26 mouse cellular contexts compared by ENCODE assay signal in genomic region chr11:84426633-84426998, GRCm38 (mm10).
DNase-seq lines count a peak whose midpoint lies in the region; ATAC-seq lines count a peak whose summit lies in the region.
"Had no signal": no experiment of that assay in that cellular context is flagged by ENCODE, and none has a peak within 500 bp of the region (broad histone marks: within the 10 kb centered on the region; RNA-seq: fewer than 3 reads in every experiment).

No protein-coding gene starts in this region.

- no peaks in the 10 kb centered on the region for H3K27me3 ChIP-seq in hindbrain, embryonic 14.5 days (ENCODE audit: control insufficient read depth, insufficient read depth, low read length)
- H3K27me3 ChIP-seq in hindbrain, embryonic 10.5 days (ENCODE audit: insufficient read depth, poor library complexity, severe bottlenecking) = no peaks in the 10 kb centered on the region
- H3K27me3 ChIP-seq in neural tube, embryonic 13.5 days = no peaks in the 10 kb centered on the region
- no peaks in the 10 kb centered on the region for H3K27me3 ChIP-seq in neural tube, embryonic 15.5 days (replicated peaks)
- H3K27me3 ChIP-seq: CH12.LX; forebrain, embryonic 13.5 days; heart, embryonic 12.5 days; heart, embryonic 15.5 days; Patski had no signal

- H3K27ac ChIP-seq in hindbrain, embryonic 14.5 days = peak overlapping the region; percentile 32; the same call in 1 of the 2 replicates
- H3K27ac ChIP-seq in hindbrain, embryonic 10.5 days = no peak overlapping the region
- peak overlapping the region; percentile 52; the same call in 1 of the 2 replicates for H3K27ac ChIP-seq in neural tube, embryonic 13.5 days (replicated peaks)
- H3K27ac ChIP-seq in neural tube, embryonic 15.5 days (replicated peaks) = peak overlapping the region; percentile 48
- H3K27ac ChIP-seq: forebrain, embryonic 10.5 days; forebrain, embryonic 13.5 days; gastrocnemius, adult 2 months; heart, embryonic 15.5 days had no signal

- no peak overlapping the region for H3K4me3 ChIP-seq in hindbrain, embryonic 14.5 days (replicated peaks; ENCODE audit: low read length)
- no peak overlapping the region for H3K4me3 ChIP-seq in hindbrain, embryonic 10.5 days
- no peak overlapping the region for H3K4me3 ChIP-seq in neural tube, embryonic 13.5 days
- H3K4me3 ChIP-seq in neural tube, embryonic 15.5 days (replicated peaks) = no peak overlapping the region
- H3K4me3 ChIP-seq: forebrain, embryonic 10.5 days; forebrain, embryonic 13.5 days; gastrocnemius, adult 2 months; heart, embryonic 12.5 days; heart, embryonic 15.5 days had no signal

- no peak for ATAC-seq in hindbrain, embryonic 14.5 days (ENCODE audit: low FRiP score)
- ATAC-seq in neural tube, embryonic 13.5 days (ENCODE audit: low read depth) = no peak
- ATAC-seq in neural tube, embryonic 15.5 days (ENCODE audit: low FRiP score) = 0 out of 2 replicates have a peak, but pooled peaks have one; percentile 10
- ATAC-seq: forebrain, embryonic 13.5 days; forebrain, embryonic 16.5 days; Patski had no signal

- H3K9ac ChIP-seq in hindbrain, embryonic 14.5 days = no peak overlapping the region
- H3K9ac ChIP-seq in neural tube, embryonic 13.5 days = no peak overlapping the region
- H3K9ac ChIP-seq in neural tube, embryonic 15.5 days (replicated peaks) = no peak overlapping the region
- H3K9ac ChIP-seq: forebrain, embryonic 13.5 days; heart, embryonic 12.5 days; heart, embryonic 15.5 days had no signal

- H3K4me1 ChIP-seq in hindbrain, embryonic 14.5 days (replicated peaks; ENCODE audit: control insufficient read depth, insufficient read depth, low read length) = peaks cover 14% of the 10 kb centered on the region; the same call in 1 of the 2 replicates
- H3K4me1 ChIP-seq in hindbrain, embryonic 10.5 days (replicated peaks) = peaks cover 19% of the 10 kb centered on the region
- H3K4me1 ChIP-seq in neural tube, embryonic 13.5 days (replicated peaks) = peaks cover 47% of the 10 kb centered on the region
- H3K4me1 ChIP-seq in neural tube, embryonic 15.5 days = peaks cover 23% of the 10 kb centered on the region

- H3K9me3 ChIP-seq in hindbrain, embryonic 14.5 days (ENCODE audit: control insufficient read depth, low read length) = no peaks in the 10 kb centered on the region
- H3K9me3 ChIP-seq in hindbrain, embryonic 10.5 days = no peaks in the 10 kb centered on the region
- H3K9me3 ChIP-seq in neural tube, embryonic 13.5 days = no peaks in the 10 kb centered on the region
- no peaks in the 10 kb centered on the region for H3K9me3 ChIP-seq in neural tube, embryonic 15.5 days (replicated peaks)
- H3K9me3 ChIP-seq: forebrain, embryonic 10.5 days; forebrain, embryonic 13.5 days; G1E; heart, embryonic 12.5 days; heart, embryonic 15.5 days had no signal

- no peak for DNase-seq in hindbrain, embryonic 14.5 days (ENCODE audit: low spot score)
- no peak for DNase-seq in hindbrain, embryonic 10.5 days (ENCODE audit: low spot score)
- no peak for DNase-seq in neural tube, embryonic 10.5 days (ENCODE audit: extremely low spot score, low spot score)
- DNase-seq in retina, embryonic 14.5 days (ENCODE audit: low spot score) = no peak
- DNase-seq: adrenal gland, postnatal 10 days; adrenal gland, postnatal 36 days; B cell, adult 2 months; cerebellum, adult 18-20 months; cerebellum, adult 9-10 months; cerebellum, postnatal 14 days; gastrocnemius, adult 2 months; gastrocnemius, postnatal 14 days; heart, adult 11 months; heart, postnatal 10 days; heart, postnatal 36 days; kidney, adult 11 months had no signal

- H3K4me2 ChIP-seq in hindbrain, embryonic 14.5 days (replicated peaks) = no peak overlapping the region
- no peak overlapping the region for H3K4me2 ChIP-seq in neural tube, embryonic 13.5 days
- H3K4me2 ChIP-seq in neural tube, embryonic 15.5 days = no peak overlapping the region
- H3K4me2 ChIP-seq: forebrain, embryonic 13.5 days; heart, embryonic 12.5 days; heart, embryonic 15.5 days had no signal

- 85% methylated on average over 5 of the region's 5 CpGs for WGBS in hindbrain, embryonic 14.5 days
- 93% methylated on average over 5 of the region's 5 CpGs for WGBS in hindbrain, embryonic 10.5 days
- 74% methylated on average over 5 of the region's 5 CpGs for WGBS in neural tube, embryonic 13.5 days
- 60% methylated on average over 5 of the region's 5 CpGs for WGBS in neural tube, embryonic 15.5 days

- no peaks in the 10 kb centered on the region for H3K36me3 ChIP-seq in hindbrain, embryonic 14.5 days (replicated peaks; ENCODE audit: control insufficient read depth, insufficient read depth)
- H3K36me3 ChIP-seq in hindbrain, embryonic 10.5 days = 0 out of 2 replicates have a peak, but pooled peaks cover 3% of the 10 kb centered on the region
- no peaks in the 10 kb centered on the region for H3K36me3 ChIP-seq in neural tube, embryonic 13.5 days
- no peaks in the 10 kb centered on the region for H3K36me3 ChIP-seq in neural tube, embryonic 15.5 days
- H3K36me3 ChIP-seq: heart, embryonic 12.5 days; heart, embryonic 15.5 days had no signal
